Mouse (Mus musculus): Measurements from ENCODE around the gene Cacna1s. TPM values are rescaled to one million over a fixed set of nuclear protein-coding genes. Genes with fewer than 3 reads are reported as not detected.

Cacna1s gene
- total RNA-seq, 2 experiments from 2014 or later: 6.0 to 9.7 TPM

DNA sequence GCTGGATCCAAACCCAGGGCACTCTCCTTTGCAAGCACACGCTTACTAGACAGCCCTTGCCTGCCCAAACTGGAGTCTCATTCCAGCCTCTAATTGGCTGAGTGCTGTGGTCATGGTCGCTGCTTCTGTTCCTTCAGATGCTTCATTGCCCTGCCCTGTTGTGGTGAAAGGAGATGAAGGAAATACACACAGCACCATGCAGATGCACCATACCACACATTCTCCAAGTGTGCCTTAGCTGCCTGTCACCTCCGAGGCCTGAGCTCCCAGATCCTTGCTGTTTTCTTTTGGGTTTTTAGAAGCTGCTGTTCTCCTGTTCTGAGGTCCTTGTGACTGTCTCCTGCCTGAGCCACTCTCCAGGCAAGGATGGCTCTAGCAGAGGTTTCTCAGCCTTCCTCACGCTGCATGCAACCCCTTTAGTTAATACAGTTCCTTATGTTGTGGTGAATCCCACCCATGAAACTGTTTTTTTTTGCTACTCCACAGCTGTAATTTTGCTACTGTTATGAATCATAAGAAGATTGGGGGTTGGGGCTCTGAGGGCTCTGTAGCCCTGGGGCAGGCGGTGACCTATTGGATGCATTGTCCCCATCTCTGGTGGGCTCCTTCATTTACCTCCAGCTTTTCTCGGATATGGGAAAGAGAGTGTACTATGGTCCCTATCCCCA, 83.4 kb downstream of the Cacna1s start:
- DNase-seq (ENCODE audit: low spot score in 2 of 2): no peak

DNA sequence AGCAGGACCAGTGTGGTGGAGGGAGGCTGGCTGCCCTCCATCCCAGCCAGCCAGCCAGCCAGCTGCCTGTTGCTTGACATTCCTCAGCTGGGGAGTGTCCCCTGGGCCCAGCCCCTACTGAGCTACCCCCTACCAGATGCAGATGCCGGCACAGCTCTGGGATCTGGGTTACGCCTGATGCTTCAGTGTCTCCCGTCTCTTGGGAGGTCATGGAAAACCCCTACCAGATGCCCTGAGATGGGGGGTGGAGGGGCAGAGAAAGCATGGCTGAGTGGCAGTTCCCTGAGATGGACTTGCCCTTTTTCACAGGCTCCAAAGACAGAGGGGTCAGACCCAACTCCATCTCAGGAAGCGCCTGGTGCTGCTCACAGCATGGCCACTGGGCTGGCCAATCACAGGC, 84.0 kb downstream of the Cacna1s start:
- no peak for DNase-seq (ENCODE audit: low spot score in 2 of 2)

GRCm38 (mm10) chr1:136137071-136137531, 84.6 kb downstream of the Cacna1s start:
- DNase-seq (ENCODE audit: low spot score in 2 of 2): no peak

DNA sequence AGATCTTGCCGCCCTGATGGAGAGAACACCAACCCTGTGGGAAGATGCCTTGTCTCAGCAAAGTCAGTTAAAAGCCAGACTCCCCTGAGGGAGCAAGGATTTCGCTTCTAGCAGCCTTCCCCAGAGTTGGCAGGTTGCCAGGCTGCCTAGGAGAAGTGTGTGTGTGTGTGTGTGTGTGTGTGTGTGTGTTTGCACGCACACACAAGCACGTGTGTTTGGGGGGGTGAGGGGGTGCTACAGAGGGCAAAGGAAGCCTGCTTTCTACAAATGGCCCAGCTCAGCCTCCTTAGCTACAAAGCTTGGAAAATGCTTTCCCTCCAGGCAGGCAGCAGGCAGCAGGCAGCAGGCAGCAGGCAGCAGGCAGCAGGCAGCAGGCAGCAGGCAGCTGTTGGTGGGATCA, 85.0 kb downstream of the Cacna1s start:
- peak in 1 of 2 experiments; percentile 20 for DNase-seq (ENCODE audit: low spot score in 2 of 2)

DNA sequence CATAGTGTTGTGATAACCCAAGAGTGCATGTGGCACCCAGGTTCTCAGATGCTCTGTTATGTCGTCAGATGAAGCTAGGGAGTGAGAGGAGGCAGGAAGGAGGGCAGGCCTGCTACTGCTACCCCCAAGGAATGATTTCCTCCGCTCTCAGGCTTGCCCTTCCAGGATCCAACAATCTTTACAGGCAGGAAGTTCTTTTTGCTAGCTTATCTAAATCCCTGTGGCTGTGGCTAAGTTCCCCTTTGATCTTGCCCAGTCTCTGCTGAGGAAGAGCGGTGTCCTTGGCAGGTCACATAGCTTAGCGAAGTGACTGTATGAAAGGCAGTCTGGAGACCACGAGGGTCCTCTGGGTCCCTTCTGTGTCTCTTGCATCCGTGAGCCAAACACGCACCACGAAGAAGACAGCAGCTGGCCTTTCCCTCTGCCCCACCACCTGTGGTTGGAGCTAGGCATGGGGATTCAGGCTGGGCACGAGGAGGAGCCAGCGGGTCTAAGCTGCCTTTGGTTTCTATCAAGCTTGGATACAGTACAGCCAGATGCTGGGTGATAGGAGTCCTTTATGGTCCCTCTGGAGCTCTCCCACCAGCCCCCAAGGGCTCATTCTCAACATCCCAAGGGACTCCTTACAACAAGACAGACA, 85.8 kb downstream of the Cacna1s start:
- DNase-seq (ENCODE audit: low spot score in 2 of 2): no peak

DNA sequence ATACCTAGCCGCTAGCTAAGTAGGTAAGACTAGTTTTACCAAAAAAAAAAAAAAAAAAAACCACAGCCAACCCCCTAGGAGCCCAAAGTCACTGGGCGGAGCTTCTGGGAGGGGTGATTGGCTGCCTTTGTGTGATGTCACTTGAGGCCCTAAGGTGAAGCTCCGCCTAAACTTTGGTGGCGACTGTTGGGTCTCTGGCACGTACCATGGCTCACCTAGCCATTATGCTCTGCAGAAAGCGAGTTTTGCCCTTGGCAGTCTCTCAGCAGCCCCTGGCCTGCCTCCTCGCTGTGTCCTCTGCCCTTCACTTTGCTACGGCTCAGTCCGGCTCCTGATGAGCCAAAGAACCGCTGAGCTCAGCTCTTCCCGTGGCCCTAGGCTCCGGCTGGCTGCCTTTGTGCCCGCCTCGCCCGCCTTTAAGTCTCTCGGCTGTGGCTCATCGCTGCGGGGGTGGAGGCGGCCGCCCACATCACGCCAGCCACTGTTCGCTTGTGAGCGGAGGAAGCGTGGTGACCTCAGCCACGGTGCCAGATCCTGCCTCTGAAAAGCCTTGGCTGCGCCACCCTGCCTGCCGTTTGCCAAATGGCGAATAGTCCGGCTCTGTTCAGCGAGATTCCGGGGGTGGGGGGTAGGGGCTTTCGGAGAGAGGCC, 87.6 kb downstream of the Cacna1s start:
- peak; percentile 40 to 48 for DNase-seq (ENCODE audit: low spot score in 2 of 2)

DNA sequence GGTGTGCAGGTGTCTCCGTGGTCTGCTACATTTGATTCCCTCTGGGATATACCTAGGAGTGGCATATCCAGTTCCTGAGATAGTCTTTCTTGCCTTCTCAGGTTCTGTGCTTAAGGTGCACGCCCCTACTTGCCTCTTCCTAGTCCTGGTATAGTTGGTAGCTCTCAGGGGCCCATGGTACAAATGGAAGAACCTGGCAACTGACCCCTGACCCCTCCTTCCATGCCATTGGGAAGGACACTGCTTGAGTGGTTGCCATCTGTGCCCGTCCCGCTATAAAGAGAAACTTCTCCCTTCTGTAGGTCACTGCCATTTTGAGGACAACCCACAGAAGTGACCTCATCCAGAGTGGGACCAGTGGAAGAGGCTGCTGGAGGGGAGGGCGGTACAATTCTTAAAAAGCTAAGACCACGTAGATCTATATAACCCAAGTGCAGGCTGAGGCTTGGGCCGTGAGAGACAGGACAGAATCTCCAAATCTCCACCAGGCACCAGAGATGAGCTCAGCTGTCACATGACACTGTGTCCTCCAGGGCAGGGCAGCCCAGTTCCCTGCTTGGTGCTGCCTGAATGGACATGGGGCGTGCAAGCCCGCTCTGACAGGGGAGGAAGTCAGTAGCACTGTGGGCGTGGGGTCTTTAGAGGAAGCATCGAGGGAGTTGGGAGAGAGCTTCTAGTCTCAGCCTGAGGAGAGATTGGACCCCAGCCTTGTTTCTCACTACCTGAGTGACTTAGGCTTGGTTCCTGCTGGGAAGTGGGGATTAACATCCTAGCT, 88.8 kb downstream of the Cacna1s start:
- DNase-seq (ENCODE audit: low spot score in 2 of 2): no peak

GRCm38 (mm10) chr1:136142336-136142735, 89.8 kb downstream of the Cacna1s start:
- DNase-seq (ENCODE audit: low spot score in 2 of 2): no peak

- DNase-seq (ENCODE audit: low spot score in 2 of 2): no peak
Measured at GRCm38 (mm10) chr1:136143514-136143913, 91.0 kb downstream of the Cacna1s start.

- DNase-seq (ENCODE audit: low spot score in 2 of 2): no peak
Measured at GRCm38 (mm10) chr1:136149702-136150101, 97.2 kb downstream of the Cacna1s start.

DNA sequence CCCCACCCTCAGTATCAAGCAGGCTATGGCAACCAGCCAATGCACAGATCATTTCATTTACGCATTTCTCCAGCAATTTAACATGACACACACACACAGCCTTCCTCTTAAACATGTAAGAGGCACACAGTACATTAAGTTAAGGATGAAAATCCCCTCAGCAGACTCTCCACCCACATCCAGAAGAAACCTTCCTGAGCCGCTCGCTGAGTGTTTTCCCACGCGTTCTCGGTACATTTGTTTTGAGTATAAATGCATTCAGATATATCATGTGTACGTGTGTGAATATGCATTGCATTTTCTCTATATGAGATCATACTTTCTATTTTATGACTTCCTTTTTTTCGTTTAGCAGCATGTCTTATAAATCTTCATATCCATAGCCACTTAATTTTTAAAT, 98.8 kb downstream of the Cacna1s start:
- no peak for DNase-seq (ENCODE audit: low spot score in 2 of 2)

DNA sequence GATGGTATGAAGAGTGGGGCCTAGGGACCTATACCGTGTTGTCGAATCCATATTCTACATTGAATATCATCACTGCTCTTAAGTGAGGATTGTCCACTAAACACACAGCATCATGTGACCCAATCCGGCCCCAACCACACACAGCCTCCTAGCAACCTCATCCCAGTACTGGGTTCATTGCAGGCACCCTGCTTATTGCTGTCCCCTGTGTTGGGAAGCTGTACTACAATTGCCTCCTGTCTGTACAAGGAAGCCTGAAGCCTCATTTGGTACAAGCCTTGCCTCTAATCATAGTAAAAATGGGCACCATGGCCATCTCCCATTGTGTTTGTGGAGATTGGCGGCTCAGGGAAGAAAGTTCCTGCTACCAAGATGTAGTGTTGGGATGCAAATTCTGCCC, 103.8 kb downstream of the Cacna1s start:
- no peak for DNase-seq (ENCODE audit: low spot score in 2 of 2)

DNA sequence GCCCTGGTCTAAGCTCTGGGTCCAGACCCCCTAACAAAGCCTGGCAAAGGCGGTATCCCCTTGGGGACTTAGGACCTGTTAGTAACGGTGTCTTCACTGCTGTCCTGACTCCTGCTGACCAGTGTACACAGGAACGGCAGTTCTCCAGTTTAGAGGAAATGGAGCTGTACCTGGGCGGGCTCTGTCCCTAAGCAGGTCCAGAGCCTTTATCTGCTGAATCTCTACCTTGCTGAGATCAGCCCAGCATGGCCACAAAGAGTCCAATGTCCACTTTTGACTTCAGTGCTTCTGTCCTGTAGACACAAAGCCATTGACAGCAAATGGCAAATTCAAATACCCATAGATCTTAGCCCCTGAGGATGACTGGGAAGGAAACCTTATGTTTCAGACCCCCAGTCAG, 104.4 kb downstream of the Cacna1s start:
- DNase-seq (ENCODE audit: low spot score in 2 of 2): no peak

DNA sequence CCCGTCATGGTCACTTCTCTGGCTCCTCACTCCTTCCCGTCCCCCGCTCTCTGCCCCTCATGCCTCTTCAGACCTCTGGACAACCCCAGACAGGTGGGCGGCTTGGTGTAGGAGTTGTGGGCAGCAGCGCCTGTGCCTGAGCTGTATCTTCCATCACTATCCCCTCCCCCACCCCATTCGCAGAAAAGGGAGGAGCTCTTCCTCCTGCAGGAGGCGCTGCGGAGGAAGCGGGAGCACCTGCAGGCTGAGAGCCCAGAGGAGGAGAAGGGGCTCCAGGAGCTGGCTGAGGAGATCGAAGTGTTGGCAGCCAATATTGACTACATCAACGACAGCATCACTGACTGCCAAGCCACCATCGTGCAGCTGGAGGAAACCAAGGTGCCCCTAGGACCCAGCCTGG, 107.3 kb downstream of the Cacna1s start:
- no peak for DNase-seq (ENCODE audit: low spot score in 2 of 2)

GRCm38 (mm10) chr1:136160297-136160696, 107.7 kb downstream of the Cacna1s start:
- DNase-seq (ENCODE audit: low spot score in 2 of 2): no peak

GRCm38 (mm10) chr1:136160930-136161329, 108.4 kb downstream of the Cacna1s start:
- DNase-seq (ENCODE audit: low spot score in 2 of 2): no peak

DNA sequence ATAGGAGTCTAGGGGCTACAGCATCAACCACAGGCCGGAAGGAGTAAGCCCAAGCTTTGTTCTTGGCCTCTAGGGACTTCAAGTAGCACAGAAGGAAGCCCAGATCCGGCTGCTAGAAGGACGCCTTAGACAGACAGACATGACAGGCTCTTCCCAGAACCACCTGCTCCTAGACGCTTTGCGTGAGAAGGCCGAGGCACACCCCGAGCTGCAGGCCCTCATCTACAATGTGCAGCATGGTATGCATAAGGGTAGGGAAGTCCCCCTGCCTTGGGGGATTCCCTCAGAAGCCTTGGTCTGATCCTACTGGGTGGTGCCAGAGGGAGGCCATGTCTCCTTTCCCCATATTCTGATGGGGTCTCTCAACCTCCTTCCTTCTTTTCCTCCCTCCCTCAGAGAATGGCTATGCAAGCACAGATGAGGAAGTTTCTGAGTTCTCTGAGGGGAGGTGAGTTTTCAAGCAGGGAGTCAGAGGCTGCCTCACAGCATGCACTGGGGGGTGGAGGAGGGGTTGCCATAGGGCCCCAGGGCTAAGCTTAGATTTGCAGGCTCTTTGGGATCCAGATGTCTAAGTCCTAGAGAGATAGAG, 108.9 kb downstream of the Cacna1s start:
- no peak for DNase-seq (ENCODE audit: low spot score in 2 of 2)

DNA sequence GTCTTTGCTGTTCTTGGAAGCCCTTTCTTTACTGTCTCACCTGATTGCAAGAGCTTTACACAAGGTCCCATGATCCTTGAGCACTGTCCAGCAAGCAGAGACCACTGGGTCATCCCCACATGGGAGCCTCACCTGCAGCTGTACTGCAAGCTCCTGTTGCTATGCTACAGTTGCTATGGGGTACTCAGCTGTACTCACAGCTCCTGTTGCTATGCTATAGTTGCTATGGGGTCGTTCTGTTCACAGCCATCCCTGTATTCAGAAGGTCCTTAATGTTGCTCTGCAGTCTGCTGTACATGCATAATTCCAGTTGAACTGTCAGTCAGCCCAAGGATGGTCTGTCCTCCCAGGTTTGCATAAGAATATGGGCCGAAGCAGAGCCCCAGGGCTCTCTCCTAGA, 112.9 kb downstream of the Cacna1s start:
- no peak for DNase-seq (ENCODE audit: low spot score in 2 of 2)

DNA sequence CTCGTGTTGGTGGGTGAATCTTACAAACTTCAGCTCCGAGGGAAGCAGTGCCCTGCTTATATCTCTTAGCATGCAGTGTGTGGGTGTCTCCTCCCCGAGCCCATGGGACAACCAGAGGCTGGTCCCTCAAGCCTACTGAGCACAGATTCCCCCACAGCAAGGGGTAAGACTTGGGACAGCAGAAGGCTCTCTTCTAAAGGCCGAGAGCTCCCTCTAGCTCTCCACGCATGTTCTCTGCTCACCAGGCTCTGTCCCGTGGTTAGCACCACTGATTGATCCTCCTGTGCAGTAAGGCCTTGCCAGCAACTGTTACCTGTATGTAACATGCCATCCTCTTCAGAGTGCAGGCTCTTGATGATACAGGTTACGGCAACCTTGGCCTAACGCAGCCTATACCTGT, 115.1 kb downstream of the Cacna1s start:
- no peak for DNase-seq (ENCODE audit: low spot score in 2 of 2)

All from adrenal gland, postnatal 4 days (tissue).